Mouse (Mus musculus) bone marrow macrophage, adult 2 months (primary cell): ENCODE results near the gene Dcst2.

Source experiments
- CTCF ChIP-seq: IDR thresholded peaks from 2 replicates; pipeline ENCODE4 v1.5.1; 2012; ENCODE audit warnings: low read depth, mild to moderate bottlenecking, low read length, moderate library complexity
- POLR2A ChIP-seq: IDR thresholded peaks from 2 replicates; pipeline ENCODE4 v1.6.1; 2012; ENCODE audit warnings: mild to moderate bottlenecking, low read depth, low read length, borderline replicate concordance

DNA sequence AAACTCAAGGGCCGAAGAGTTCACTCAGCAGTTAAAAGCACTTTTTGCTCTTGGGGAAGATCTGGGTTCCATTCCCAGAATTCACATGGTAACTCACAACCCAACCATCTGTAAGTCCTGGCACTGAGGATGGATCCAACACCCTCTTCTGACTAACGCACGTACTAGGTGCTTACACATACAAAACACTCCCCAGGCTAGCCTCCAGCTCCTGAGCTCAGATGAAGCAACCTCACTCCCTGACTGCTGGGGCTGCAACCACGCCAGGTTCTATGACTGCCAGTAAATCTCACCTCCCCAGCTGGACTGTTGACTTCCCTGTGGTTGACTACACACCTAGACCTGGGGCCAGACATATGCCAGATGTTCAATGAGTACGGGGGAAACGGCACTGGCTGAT, 45.1 kb downstream of the Dcst2 start:
- TF ChIP-seq CTCF, result no peak
- TF ChIP-seq POLR2A, result no peak
